Mouse (Mus musculus) frontal cortex, postnatal 14 days (tissue): ENCODE measurements at regions not wholly inside any gene's neighbourhood (a gene's known extent, or its start where the extent isn't known, plus 50 kb on each side); places are given as distances from the start of the nearest gene placed in this dataset.

Experiments
- DNase-seq, 2 experiments: peaks; one replicate each; pipeline ENCODE4 v3.0.0; 2022; ENCODE audit warnings: low spot score in 2 of 2

DNA sequence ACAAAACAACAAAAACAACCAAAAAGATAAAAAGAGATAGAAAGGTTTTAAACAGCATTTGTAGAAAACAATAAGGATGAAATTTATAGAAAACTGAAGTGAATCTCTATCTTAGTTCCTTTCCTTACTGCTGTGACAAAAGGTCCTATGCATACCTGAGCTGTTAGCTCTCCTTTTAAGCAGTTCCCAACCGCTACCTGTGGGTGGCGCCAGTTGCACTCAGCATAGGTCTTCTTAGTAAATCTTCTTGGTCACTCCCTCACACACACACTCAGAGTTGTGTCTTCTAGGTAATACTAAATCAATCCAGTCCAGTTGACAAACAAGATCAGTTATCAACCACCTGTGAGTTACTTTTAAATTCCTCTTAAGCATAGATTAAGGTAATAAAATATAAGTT, 355.5 kb upstream of the Prkcq start:
- DNase-seq: no peak

- peak in 1 of 2 experiments; percentile 65 for DNase-seq
Measured at GRCm38 (mm10) chr2:10825278-10826133, 346.4 kb upstream of the Prkcq start.

DNA sequence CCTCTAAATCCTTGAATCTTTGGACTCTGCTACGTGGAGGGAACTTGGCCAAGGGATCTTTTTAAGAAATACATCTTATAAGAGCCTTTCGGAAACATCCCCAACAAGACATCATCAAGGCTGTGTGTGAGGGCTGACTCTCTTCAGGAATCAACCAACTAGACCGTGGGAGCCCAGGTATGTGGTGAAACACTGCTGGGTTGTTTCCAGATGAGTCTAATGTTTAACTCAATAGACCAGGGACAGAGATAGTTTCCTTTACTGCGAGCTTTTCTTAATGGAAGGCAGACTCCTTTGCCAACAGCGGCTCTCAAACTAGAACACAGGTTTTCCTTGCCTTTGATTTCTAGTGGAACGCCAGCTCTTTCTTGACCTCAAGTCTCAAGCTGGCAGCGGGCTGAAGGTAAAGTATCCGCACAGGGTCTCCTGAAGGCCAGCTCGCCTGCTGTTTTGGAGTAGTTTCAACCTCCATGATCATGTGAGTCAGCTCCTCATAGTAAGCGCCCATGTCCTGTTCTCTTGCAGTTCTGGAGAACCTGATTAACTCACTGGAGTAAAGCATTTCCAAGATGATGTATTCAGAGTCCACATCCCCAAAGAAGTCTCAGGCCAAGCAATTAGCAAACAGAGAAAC, 345.7 kb upstream of the Prkcq start:
- no peak for DNase-seq

GRCm38 (mm10) chr2:10839976-10840375, 331.9 kb upstream of the Prkcq start:
- no peak for DNase-seq

GRCm38 (mm10) chr2:10861654-10862292, 310.1 kb upstream of the Prkcq start:
- DNase-seq: no peak

- no peak for DNase-seq
Measured at GRCm38 (mm10) chr2:10864451-10864850, 307.5 kb upstream of the Prkcq start.

DNA sequence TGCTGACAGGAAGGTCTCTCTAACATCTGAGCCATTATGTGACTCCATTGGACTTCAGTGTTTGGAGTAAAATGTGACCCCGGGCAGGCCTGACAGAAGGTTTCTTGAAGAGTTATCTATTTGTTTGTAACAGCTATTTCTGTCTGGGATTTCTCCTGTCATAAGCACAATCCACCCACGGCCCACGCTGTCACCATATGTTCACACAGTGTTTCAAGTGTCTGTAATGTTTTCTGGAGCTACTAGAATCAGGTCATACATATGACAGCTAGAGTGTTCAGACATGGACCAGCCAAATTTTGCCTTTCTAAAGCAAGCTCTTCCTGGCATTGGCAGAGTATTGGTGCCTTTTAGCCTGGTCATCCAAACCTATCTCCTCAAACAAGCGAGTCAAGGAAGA, 297.6 kb upstream of the Prkcq start:
- peak; percentile 36 for DNase-seq

- no peak for DNase-seq
Measured at GRCm38 (mm10) chr2:10901926-10902325, 270.0 kb upstream of the Prkcq start.

DNA sequence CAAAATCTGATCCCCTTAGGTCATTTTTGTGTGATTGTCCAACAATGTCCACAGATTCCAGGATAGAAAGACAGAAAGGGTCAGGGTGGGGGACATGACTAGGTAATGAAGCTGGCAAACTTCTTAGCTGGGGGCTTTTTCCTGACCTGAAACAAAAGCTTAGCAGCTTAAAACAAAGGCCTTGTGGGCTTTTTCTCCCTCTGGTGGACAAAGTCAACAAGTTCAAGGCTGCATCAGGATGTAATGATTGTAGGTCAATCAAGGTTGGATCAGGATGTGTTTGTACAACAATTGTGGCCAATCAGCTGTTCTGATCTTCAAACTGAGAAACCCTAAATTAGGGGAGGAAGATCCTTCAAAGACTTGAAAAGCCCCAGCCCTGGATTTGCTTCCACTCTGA, 252.0 kb upstream of the Prkcq start:
- no peak for DNase-seq

GRCm38 (mm10) chr2:10920686-10921485, 251.0 kb upstream of the Prkcq start:
- no peak for DNase-seq

- peak; percentile 6 to 7 for DNase-seq
Measured at GRCm38 (mm10) chr2:10921486-10922450, 250.1 kb upstream of the Prkcq start.

DNA sequence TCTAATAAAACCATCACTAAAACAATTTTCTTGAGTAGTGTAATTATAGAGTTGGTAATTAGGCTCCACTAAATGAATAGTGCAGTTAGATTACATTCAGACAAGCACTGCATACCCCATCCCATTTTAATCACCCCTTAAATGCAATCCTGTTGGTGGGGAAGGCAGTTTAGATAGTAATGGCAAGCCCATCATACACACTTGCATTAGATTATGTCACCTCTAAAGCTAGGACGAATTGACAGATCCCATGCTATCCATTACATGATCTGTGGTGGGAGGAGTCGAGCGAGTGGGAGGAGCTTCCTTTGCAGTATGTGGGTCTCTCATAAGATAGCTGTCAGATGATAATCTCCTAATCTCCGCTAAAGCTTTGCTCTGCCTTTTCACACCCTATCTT, 247.9 kb upstream of the Prkcq start:
- no peak for DNase-seq

GRCm38 (mm10) chr2:10925361-10925760, 246.5 kb upstream of the Prkcq start:
- no peak for DNase-seq

- DNase-seq: no peak
Measured at GRCm38 (mm10) chr2:10937405-10937804, 234.5 kb upstream of the Prkcq start.

DNA sequence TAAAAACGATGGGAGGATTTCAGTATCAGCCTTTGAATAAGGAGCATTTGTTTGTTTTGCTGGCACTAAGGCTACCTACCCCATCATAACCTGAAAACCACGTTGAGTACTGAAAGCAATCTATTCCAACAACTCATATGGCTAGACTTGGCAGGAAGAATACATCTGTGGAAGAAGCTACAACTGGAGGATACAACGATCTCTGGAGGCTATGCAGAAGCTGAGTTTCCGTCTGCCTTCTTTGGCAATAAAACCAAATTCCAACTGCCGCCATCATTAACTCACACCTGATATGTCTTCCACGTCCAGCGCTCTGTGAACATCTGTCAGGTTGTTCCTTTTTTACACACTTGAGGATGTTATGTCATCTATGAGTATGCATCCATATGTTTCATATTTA, 206.7 kb upstream of the Prkcq start:
- DNase-seq: no peak

DNA sequence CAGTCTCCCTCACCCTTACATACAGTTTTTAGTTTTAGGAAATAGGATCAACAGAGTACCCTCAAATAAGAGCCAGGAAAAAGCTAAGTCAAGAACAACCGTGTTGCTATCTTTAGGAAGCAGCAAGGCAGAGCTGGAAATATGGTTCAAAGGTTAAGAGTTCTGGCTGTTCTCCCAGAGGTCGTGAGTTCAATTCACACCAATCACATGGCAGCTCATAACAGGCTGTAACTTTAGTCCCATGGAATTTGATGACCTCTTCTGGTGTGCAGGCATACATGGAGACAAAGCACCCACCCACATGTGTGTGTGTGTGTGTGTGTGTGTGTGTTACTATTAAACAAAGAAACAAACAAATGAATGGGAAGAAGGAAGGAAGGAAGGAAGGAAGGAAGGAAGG, 205.0 kb upstream of the Prkcq start:
- DNase-seq: no peak

- DNase-seq: no peak
Measured at GRCm38 (mm10) chr2:10969111-10969689, 202.7 kb upstream of the Prkcq start.

- no peak for DNase-seq
Measured at GRCm38 (mm10) chr2:10972051-10972450, 199.9 kb upstream of the Prkcq start.

DNA sequence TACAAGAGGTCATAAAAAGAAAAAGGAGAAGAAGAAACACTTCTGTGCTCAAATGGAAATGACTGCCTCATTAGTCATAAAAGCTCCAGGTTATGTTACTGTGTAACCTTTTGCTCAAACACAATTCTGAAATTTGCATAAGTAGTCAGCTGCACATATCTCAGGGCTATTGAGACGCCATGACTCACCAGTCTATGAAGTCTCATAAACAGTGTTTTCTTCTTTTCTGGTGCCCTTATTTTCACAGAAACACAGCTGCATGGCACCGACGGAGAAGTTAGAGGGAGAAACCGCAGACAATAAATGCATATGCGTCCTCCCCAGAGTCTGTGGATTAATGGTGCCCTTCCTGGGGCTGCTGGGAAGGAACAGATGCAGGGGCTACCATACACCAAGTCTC, 193.1 kb upstream of the Prkcq start:
- no peak for DNase-seq

DNA sequence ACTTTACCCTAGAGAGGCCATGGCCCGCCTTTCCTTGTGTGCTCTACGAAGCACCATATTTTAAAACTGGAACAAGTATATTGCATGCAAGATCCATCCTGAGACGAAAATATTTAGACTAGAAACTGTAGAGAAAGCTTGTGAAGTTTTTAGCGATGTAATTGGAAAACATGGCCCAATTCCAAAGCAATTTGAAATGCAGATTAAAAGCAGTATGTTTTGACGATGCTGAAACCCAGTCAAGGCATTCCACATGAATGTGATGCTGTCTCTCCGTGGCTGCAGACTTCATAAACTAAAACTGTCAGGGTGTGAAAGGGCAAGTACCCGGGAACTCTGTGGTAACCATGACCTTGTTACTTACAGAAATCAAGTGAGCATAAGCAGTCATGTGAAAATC, 185.8 kb upstream of the Prkcq start:
- DNase-seq: no peak
